10 mouse cellular contexts compared by ENCODE assay signal in the genomic region with DNA sequence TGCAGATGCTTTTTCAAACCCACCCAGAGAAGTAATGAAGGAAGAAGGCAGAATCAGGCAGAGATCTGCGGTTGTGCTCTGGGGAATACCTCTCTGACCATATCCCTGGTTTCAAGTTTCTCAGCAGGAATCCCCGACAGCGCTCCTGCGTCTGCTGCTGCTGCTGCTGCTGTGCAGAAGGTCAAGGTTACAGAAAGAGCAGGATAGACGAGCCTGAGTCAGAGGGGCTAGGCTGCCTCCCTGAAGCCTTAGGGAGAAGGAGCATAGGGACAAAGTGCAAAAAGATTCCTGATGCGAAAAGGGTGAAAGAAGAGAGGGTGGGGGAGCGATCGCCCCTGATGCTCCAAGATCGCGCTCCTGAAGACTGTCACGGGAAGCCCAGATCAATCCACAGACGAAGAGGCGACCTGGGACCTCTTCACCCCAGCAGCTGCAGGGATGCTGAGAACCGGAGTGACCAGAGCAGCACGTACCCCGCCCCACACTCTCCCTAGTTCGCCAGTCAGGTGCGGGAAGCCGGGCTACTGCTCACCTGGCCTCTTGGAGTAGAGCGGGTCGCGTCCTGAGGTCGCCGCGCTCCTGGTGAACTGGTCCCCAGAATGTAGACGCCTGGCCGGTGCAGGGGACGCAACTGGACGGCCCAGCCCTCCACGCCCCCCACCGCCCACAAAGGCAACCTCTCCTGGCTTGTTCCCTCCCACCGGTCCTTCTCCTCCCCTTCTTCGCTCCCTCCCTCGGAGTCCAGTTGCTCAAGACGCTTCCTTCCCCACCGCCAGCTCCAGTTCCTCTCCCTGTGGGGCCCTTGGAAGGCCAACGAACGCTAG. TPM values are rescaled to one million over a fixed set of nuclear protein-coding genes. Genes with fewer than 3 reads are reported as not detected.
DNase-seq lines count a peak whose midpoint lies in the region; ATAC-seq lines count a peak whose summit lies in the region.
"Had no signal": no experiment of that assay in that cellular context is flagged by ENCODE, and none has a peak within 500 bp of the region (broad histone marks: within the 10 kb centered on the region; RNA-seq: fewer than 3 reads in every experiment).

Sowahd (plus strand) TSS at position 780 of the 824 bp plus-strand sequence.

- H3K27me3 ChIP-seq in heart, embryonic 10.5 days (ENCODE audit: insufficient read depth, poor library complexity, severe bottlenecking) = peaks cover 86% of the 10 kb centered on the region
- peaks cover 19% of the 10 kb centered on the region for H3K27me3 ChIP-seq in hindbrain, embryonic 11.5 days (ENCODE audit: control insufficient read depth, insufficient read depth, low read length)
- H3K27me3 ChIP-seq: CH12.LX had no signal

- 9% methylated on average over 38 of the region's 38 CpGs for WGBS in heart, embryonic 10.5 days
- 8% methylated on average over 28 of the region's 38 CpGs for WGBS in hindbrain, embryonic 11.5 days

- intact Hi-C loops in left cerebral cortex, postnatal 36 days (cut with DNase I) = loop anchor here (10.0 kb wide), 1 partner anchor 213 kb away; no protein-coding TSS in a partner anchor

- no peaks in the 10 kb centered on the region for H3K36me3 ChIP-seq in heart, embryonic 10.5 days
- H3K36me3 ChIP-seq in hindbrain, embryonic 11.5 days (ENCODE audit: control insufficient read depth, insufficient read depth, low read length) = no peaks in the 10 kb centered on the region

- H3K4me1 ChIP-seq in heart, embryonic 10.5 days = peaks cover 12% of the 10 kb centered on the region; the same call in 1 of the 2 replicates
- H3K4me1 ChIP-seq in hindbrain, embryonic 11.5 days (replicated peaks; ENCODE audit: control insufficient read depth, insufficient read depth, low read length) = no peaks in the 10 kb centered on the region

- peak within 1 kb of the TSS; percentile 47 for H3K4me2 ChIP-seq in hindbrain, embryonic 11.5 days (replicated peaks; ENCODE audit: low read depth, low read length)

- no peak within 1 kb of the TSS for H3K9ac ChIP-seq in hindbrain, embryonic 11.5 days (ENCODE audit: low read depth, low read length)

- no peak for ATAC-seq in hindbrain, embryonic 11.5 days (ENCODE audit: low FRiP score)

- no peaks in the 10 kb centered on the region for H3K9me3 ChIP-seq in heart, embryonic 10.5 days
- no peaks in the 10 kb centered on the region for H3K9me3 ChIP-seq in hindbrain, embryonic 11.5 days (ENCODE audit: control insufficient read depth, low read length)

- H3K27ac ChIP-seq in heart, embryonic 10.5 days = no peak within 1 kb of the TSS
- no peak within 1 kb of the TSS for H3K27ac ChIP-seq in hindbrain, embryonic 11.5 days (ENCODE audit: low read depth, low read length)
- H3K27ac ChIP-seq: heart, adult 2 months had no signal

- peak within 1 kb of the TSS; percentile 50 for H3K4me3 ChIP-seq in heart, embryonic 10.5 days
- peak within 1 kb of the TSS; percentile 29 for H3K4me3 ChIP-seq in hindbrain, embryonic 11.5 days (ENCODE audit: low read depth, low read length)
- H3K4me3 ChIP-seq: heart, adult 2 months had no signal

- DNase-seq in heart, embryonic 10.5 days (ENCODE audit: low spot score) = no peak
- no peak for DNase-seq in heart, adult 9 months (ENCODE audit: low spot score in 2 of 2)
- peak; percentile 37 for DNase-seq in adrenal gland, postnatal 14 days
- DNase-seq in hindbrain, embryonic 11.5 days (ENCODE audit: low spot score) = peak; percentile 17
- DNase-seq in lung, postnatal 36 days = peak; percentile 3
- no peak for DNase-seq in urinary bladder, adult 2 months (ENCODE audit: low spot score)
- no peak for DNase-seq in right cerebral cortex, adult 2 months (ENCODE audit: low spot score in 2 of 2)
- no peak for DNase-seq in left cerebral cortex, postnatal 36 days (ENCODE audit: low spot score in 2 of 2)

RNA-seq across cellular contexts. Expression of gene Sowahd, which starts in this region (rescaled TPM):
- 1.8 and 2.3 TPM in 2 replicates for polyA plus RNA-seq in heart, embryonic 10.5 days (2016; fragmentation: Nextera tagmentation; extraction: Ambion mirVana)
- total RNA-seq in adrenal gland, postnatal 14 days (2021) = 0.37 and 0.71 TPM in 2 replicates
- polyA plus RNA-seq in hindbrain, embryonic 11.5 days (2014; fragmentation: Nextera tagmentation; extraction: Ambion mirVana) = not detected in 2 replicates
- polyA plus RNA-seq in urinary bladder, adult 2 months (2012; rRNA removed) = not detected in 2 replicates
- not detected for total RNA-seq in left cerebral cortex, postnatal 36 days (2021)
- total RNA-seq: CH12.LX; heart, adult 2 months had no signal
- polyA plus RNA-seq: heart, adult 2 months had no signal

Comparison
In these comparisons a context has a peak if more than half of its experiments do, and no peak if none do; other contexts are left out.
1. Peak in DNase-seq in adrenal gland, postnatal 14 days; RNA of the gene not detected or under 1 TPM.
2. Peak in DNase-seq, H3K4me3 ChIP-seq and H3K4me2 ChIP-seq in hindbrain, embryonic 11.5 days; RNA of the gene not detected or under 1 TPM.